Mouse (Mus musculus) bone marrow macrophage, adult 2 months (primary cell): ENCODE measurements around the gene B3gnt3. TPM values are rescaled to one million over a fixed set of nuclear protein-coding genes. Genes with fewer than 3 reads are reported as not detected.
A peak's percentile ranks its signal among the peaks of the same experiment; 100 is the strongest.

Source experiments
- H3K27ac ChIP-seq: 2 replicates; pipeline ENCODE4 v1.5.1; 2012; ENCODE audit warnings: low read depth, low read length; ENCODE audit not compliant: insufficient read depth
- H3K4me1 ChIP-seq: 2 replicates; pipeline ENCODE4 v1.6.1; 2012; ENCODE audit warnings: low read length; ENCODE audit not compliant: control insufficient read depth, insufficient read depth
- H3K4me3 ChIP-seq: 2 replicates; pipeline ENCODE4 v1.5.1; 2012; ENCODE audit warnings: mild to moderate bottlenecking, low read length, moderate library complexity; ENCODE audit not compliant: insufficient read depth
- CTCF ChIP-seq: IDR thresholded peaks from 2 replicates; pipeline ENCODE4 v1.5.1; 2012; ENCODE audit warnings: low read depth, mild to moderate bottlenecking, low read length, moderate library complexity
- POLR2A ChIP-seq: IDR thresholded peaks from 2 replicates; pipeline ENCODE4 v1.6.1; 2012; ENCODE audit warnings: mild to moderate bottlenecking, low read depth, low read length, borderline replicate concordance
- polyA plus RNA-seq: library from polyadenylated mRNA; stranded (reverse); fragments of >200 nt; gene quantifications from 2 replicates; pipeline ENCODE4 v1.2.4, GENCODE M21; 2012; ENCODE audit not compliant: missing spikeins, insufficient read depth, insufficient read length

The B3gnt3 gene
- polyA plus RNA-seq, 1 experiment, result 24.1 TPM

DNA sequence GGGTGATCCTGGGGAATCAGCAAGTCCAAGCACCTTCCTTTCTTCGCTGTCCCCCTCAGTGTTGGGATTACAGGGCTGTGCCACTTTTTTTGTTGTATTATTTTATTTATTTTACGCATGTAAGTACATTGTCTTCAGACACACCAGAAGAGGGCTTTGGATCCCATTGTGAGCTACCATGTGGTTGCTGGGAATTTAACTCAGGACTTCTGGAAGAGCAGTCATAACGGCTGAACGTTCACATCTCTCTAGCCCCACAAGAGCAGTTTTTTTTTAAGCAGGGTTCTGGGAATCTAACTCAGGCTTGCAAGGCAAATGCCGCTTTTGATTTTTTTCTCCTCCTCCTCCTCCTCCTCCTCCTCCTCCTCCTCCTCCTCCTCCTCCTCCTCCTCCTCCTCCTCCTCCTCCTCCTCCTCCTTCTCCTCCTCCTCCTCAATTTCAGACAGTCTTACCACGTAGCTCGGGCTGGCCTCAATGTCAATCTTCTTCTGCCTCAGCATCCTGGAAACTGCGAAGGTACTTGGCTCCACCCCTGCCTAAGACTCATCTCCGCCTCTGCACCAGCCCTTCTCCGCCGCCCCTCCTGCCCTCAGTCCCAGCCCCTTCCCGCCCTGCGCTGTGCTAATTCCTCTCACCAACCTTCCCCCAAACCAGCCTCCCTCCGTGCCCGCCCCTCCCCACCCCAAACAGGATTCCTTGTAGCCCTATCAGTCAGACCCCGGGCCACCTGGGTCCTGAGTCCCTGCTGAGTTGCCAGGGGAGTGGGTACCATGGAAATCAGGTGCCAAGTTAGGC, 27.4 kb upstream of the B3gnt3 start:
- H3K27ac ChIP-seq, result no peak overlapping the region
- H3K4me1 ChIP-seq, result peaks cover 3% of the 10 kb centered on the region; the same call in 1 of the 2 replicates
- H3K4me3 ChIP-seq, result peak overlapping the region; percentile 55
- no peak for TF ChIP-seq CTCF
- TF ChIP-seq POLR2A, result no peak

- Histone ChIP-seq H3K4me3 (peak overlapping the region; percentile 55), H3K27ac (no peak overlapping the region), H3K4me1 (peaks cover 3% of the 10 kb centered on the region; the same call in 1 of the 2 replicates)
- TF ChIP-seq POLR2A, result no peak
- TF ChIP-seq CTCF, result no peak
Measured at GRCm38 (mm10) chr8:71728240-71728785, 26.7 kb upstream of the B3gnt3 start.

DNA sequence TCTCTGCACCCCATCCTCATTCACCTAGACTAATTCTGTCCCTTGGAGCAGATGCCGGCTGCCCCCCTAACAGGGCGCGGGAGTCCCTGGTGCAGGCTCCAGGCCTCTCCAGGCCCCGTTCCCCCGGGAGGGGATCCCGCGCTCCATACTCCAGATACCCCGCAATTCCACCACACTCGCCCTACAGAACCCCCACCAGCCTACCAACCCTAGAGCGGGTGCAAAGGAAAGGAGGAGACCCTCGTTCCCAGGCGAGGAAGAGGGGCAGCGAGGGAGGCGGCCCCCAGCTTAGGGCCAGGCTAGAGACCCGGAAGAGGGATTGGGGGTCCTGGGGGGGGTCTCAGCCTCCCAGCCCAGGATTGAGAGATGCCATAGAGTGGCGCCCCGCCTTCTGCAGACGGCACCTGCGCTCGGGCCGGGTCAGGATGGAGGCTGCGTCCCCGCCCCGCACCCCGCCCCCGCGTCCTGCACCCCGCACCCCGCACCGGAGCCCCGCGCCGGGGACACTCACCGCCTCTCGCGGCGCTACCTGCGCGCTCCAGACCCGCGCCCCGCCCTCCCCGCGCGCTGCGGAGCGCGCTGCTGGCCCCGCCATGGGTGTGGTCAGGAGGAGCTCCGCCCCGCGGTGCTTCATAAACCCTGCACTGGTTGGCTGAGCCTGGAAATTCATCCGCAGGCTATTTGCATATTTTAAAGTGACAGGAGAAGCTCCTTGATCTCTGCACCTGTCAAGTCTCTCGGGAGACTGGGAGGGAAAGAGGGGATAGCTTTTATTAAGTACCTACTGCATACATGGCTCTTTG, 23.7 kb upstream of the B3gnt3 start, which contains the start of gene Fcho1:
Fcho1 (minus strand) TSS at position 595 of the 803 bp plus-strand sequence.
- Histone ChIP-seq H3K4me3 (peak within 1 kb of the TSS; percentile 44), H3K27ac (no peak within 1 kb of the TSS), H3K4me1 (peaks cover 3% of the 10 kb centered on the region; the same call in 1 of the 2 replicates)
- TF ChIP-seq POLR2A, result no peak
- no peak for TF ChIP-seq CTCF

GRCm38 (mm10) chr8:71724389-71724788, 22.8 kb upstream of the B3gnt3 start:
- H3K4me1 ChIP-seq, result peaks cover 3% of the 10 kb centered on the region; the same call in 1 of the 2 replicates
- H3K27ac ChIP-seq, result no peak overlapping the region
- no peak for TF ChIP-seq POLR2A
- no peak for TF ChIP-seq CTCF
- no peak overlapping the region for H3K4me3 ChIP-seq

- no peaks in the 10 kb centered on the region for H3K4me1 ChIP-seq
- TF ChIP-seq POLR2A (no peak), CTCF (no peak)
- no peak overlapping the region for H3K4me3 ChIP-seq
- H3K27ac ChIP-seq, result no peak overlapping the region
Measured at GRCm38 (mm10) chr8:71723047-71723551, 21.5 kb upstream of the B3gnt3 start.

DNA sequence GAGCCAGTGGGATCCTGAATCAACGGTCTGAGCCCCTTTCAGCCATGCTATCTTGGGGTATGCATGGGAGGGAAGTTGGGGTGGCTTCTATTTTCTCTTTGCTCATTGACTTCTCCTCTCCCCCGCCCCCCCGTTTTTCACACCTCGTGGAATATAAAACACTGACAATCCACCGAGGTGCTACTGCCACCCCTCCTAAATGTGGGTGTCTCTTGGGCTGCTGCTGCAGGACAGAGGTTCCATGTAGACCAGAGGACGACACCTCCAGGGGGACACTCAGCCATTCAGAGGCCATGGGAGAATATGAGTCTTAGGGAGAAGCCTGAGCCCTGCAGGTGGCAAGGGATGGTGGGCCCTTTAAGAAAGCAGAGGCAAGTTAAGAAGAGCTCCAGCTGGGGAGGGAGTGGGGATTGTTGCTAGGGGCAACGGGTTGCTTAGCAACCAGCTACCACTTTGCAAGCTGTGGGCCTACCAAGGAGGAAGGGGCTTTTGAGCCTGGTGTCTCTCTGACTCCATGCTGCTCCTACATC, 18.4 kb upstream of the B3gnt3 start:
- TF ChIP-seq CTCF, result no peak
- TF ChIP-seq POLR2A, result no peak
- Histone ChIP-seq H3K4me1 (no peaks in the 10 kb centered on the region), H3K27ac (no peak overlapping the region)

GRCm38 (mm10) chr8:71719218-71719617, 17.6 kb upstream of the B3gnt3 start:
- Histone ChIP-seq H3K4me1 (no peaks in the 10 kb centered on the region), H3K4me3 (no peak overlapping the region), H3K27ac (no peak overlapping the region)
- TF ChIP-seq CTCF (no peak), POLR2A (no peak)

More for the DNA sequence above, 18.4 kb upstream of the B3gnt3 start:
- H3K4me3 ChIP-seq, result no peak overlapping the region

DNA sequence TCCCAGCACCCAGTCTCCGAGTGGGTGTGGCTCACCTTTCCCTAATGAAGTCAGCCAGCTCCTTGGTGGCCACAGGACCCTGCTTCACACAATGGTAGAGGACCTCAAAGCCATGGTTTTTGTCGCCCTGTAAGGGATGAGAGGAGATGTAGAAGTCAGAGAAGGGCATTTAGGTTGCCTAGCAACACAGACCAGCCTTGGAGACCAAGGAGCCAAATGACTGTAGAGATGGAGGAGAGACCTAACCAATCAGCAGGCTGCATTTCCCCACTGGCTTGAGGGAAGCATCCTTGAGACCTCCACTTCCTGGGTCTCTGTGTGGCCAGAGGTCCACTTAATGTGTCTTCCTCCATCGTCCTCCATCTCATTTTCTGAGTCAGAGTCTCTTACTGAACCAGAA, 16.7 kb upstream of the B3gnt3 start:
- Histone ChIP-seq H3K4me1 (no peaks in the 10 kb centered on the region), H3K4me3 (no peak overlapping the region), H3K27ac (no peak overlapping the region)
- no peak for TF ChIP-seq CTCF
- no peak for TF ChIP-seq POLR2A

DNA sequence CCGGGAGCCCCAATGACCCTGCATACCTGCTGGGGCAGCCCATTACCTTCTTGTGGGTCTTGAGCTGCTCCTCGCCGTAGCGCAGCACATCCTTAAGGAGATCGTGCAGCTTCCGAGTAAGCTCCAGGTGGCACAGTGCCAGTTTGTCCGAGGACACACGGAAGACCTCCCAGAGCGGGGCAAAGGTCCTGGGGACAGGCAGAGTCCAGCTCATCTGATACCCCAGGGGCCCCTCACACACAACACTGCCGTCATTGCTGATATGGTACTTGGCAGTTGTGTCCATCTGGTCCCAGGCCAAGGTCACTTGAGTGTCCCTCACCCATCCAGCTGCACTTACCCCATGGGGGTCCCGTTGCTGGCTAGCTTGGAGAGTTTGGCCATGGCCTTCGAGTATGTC, 15.5 kb upstream of the B3gnt3 start:
- H3K4me3 ChIP-seq, result no peak overlapping the region
- TF ChIP-seq CTCF (no peak), POLR2A (no peak)
- no peak overlapping the region for H3K27ac ChIP-seq
- H3K4me1 ChIP-seq, result no peaks in the 10 kb centered on the region
